Mouse (Mus musculus) intestine, postnatal 0 days (tissue): ENCODE data around the gene Sik3. TPM values are rescaled to one million over a fixed set of nuclear protein-coding genes. Genes with fewer than 3 reads are reported as not detected.

Experiments
- ATAC-seq: fragments of 200-750 bp; cut with Nextera tagmentation; 2 replicates; pipeline ENCODE4 v1.8.0; 2017; ENCODE audit warnings: mild to moderate bottlenecking, moderate TSS enrichment, moderate library complexity
- H3K27ac ChIP-seq: fragments of 300-500 bp; sonication (generic); 2 replicates; pipeline ENCODE4 v1.5.1; 2014; ENCODE audit warnings: mild to moderate bottlenecking, low read depth, low read length, moderate library complexity
- H3K27me3 ChIP-seq: fragments of 300-500 bp; sonication (generic); replicated peaks from 2 replicates; pipeline ENCODE4 v1.6.1; 2014; ENCODE audit warnings: low read length, mixed read lengths; ENCODE audit not compliant: control insufficient read depth, insufficient read depth
- H3K36me3 ChIP-seq: fragments of 300-500 bp; sonication (generic); 2 replicates; pipeline ENCODE4 v1.6.1; 2014; ENCODE audit warnings: mild to moderate bottlenecking, moderate library complexity; ENCODE audit not compliant: control insufficient read depth, insufficient read depth
- H3K4me1 ChIP-seq: fragments of 300-500 bp; sonication (generic); replicated peaks from 2 replicates; pipeline ENCODE4 v1.6.1; 2014; ENCODE audit warnings: antibody characterized with exemption, low read length, mixed read lengths; ENCODE audit not compliant: control insufficient read depth, insufficient read depth
- H3K4me2 ChIP-seq: fragments of 300-500 bp; sonication (generic); replicated peaks from 2 replicates; pipeline ENCODE4 v1.6.1; 2014; ENCODE audit warnings: low read depth, mild to moderate bottlenecking, moderate library complexity
- H3K4me3 ChIP-seq: fragments of 300-500 bp; sonication (generic); 2 replicates; pipeline ENCODE4 v1.5.1; 2014; ENCODE audit warnings: low read depth, low read length
- H3K9ac ChIP-seq: fragments of 300-500 bp; sonication (generic); 2 replicates; pipeline ENCODE4 v1.6.1; 2014; ENCODE audit warnings: mild to moderate bottlenecking, low read depth, low read length
- H3K9me3 ChIP-seq: fragments of 300-500 bp; sonication (generic); 2 replicates; pipeline ENCODE4 v1.6.1; 2016; ENCODE audit warnings: mixed run types; ENCODE audit not compliant: control insufficient read depth
- CTCF ChIP-seq: sonication (generic); IDR thresholded peaks from 2 replicates; pipeline ENCODE4 v1.5.1; 2016; ENCODE audit warnings: low read depth, mild to moderate bottlenecking, control low read depth, antibody characterized with exemption, moderate library complexity
- WGBS: fragments of 180-500 bp; shearing (Covaris S2); extraction: QIAGEN DNeasy Blood & Tissue Kit; methylation state at CpG from one replicate; pipeline ENCODE4 v1.1.7; 2014; 5-methylcytosine and 5-hydroxymethylcytosine counted together
- polyA plus RNA-seq: library from polyadenylated mRNA; unstranded; fragments of >200 nt; fragmentation: Nextera tagmentation; extraction: Ambion mirVana; gene quantifications from 2 replicates; pipeline ENCODE4 v1.2.1, GENCODE M21; 2015

Gene Sik3
- polyA plus RNA-seq, 1 experiment from 2014 or later, result 7.4 TPM

DNA sequence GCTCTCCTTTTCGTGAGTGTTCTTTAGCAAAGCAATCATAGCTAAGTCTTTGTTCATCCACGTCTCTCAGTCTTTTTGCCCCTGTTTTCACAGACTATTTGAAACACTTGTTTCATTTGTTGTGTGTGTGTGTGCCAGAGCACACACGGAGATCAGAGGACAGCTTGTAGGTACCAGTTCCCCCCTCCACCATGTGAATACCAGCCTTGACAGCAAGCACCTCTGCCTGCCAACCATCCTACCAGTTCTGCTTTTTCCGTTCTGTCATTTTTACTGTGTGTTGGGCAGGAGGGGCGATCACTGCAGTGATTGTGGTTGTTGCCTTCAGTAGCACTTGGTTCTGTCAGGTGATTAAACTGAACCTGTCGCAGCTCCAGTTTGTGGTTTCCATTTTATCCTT, 132.4 kb downstream of the Sik3 start:
- H3K9me3 ChIP-seq, result no peaks in the 10 kb centered on the region
- no peaks in the 10 kb centered on the region for H3K36me3 ChIP-seq
- H3K4me2 ChIP-seq, result no peak overlapping the region
- 0 out of 2 replicates have a peak, but pooled peaks cover 4% of the 10 kb centered on the region for H3K4me1 ChIP-seq
- no peak overlapping the region for H3K27ac ChIP-seq
- H3K4me3 ChIP-seq, result no peak overlapping the region
- no peaks in the 10 kb centered on the region for H3K27me3 ChIP-seq
- 84% methylated on average over 6 of the region's 6 CpGs for WGBS
- no peak for TF ChIP-seq CTCF
- no peak for ATAC-seq
- H3K9ac ChIP-seq, result no peak overlapping the region

DNA sequence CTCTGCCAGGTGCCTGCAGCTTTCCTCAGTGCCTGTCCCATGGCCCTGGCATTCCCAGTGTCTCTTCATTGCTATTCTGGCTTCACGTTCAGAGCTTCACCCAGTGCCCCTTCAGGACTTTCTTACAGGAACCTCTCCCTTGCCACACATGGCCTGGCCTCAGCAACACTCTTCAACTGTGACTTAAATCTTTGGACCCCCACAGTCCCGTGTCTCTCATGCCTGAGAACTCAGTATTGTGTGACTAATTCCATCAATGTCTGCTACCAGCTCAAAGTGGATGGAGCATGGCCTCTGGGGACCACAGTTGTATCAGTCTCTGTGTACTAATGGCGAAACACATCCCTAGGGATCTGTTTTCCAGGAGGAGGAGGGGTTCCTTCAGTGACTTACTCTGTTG, 133.8 kb downstream of the Sik3 start:
- Histone ChIP-seq H3K36me3 (no peaks in the 10 kb centered on the region), H3K9me3 (no peaks in the 10 kb centered on the region), H3K4me3 (no peak overlapping the region), H3K9ac (no peak overlapping the region), H3K27ac (no peak overlapping the region), H3K4me2 (no peak overlapping the region), H3K27me3 (no peaks in the 10 kb centered on the region), H3K4me1 (peaks cover 15% of the 10 kb centered on the region)
- 74% methylated on average over 3 of the region's 3 CpGs for WGBS
- ATAC-seq, result no peak
- no peak for TF ChIP-seq CTCF

DNA sequence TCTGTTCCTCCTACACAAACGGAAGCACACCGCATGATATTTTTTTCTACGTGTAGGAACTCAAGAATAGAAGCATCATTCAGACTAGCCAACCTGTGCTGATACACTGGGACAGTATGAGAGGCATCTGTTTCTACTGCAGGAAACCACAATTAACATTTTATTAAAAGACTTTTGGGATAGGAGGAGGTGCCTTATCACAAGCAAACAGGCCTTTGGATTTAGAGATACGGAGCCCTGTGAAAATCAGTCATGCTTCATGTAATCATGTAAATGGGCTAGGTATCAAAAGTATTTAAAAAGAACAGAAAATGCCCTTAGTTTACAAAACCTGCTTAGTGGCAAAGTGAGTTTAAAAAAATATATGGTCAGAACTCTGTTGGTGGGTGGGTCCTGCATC, 136.1 kb downstream of the Sik3 start:
- Histone ChIP-seq H3K9me3 (no peaks in the 10 kb centered on the region), H3K9ac (no peak overlapping the region), H3K27ac (no peak overlapping the region; the same call in 1 of the 2 replicates), H3K4me2 (no peak overlapping the region), H3K4me3 (no peak overlapping the region), H3K4me1 (peaks cover 15% of the 10 kb centered on the region), H3K36me3 (no peaks in the 10 kb centered on the region), H3K27me3 (no peaks in the 10 kb centered on the region)
- WGBS, result 90% methylated on average over 4 of the region's 4 CpGs
- TF ChIP-seq CTCF, result no peak
- ATAC-seq, result no peak

DNA sequence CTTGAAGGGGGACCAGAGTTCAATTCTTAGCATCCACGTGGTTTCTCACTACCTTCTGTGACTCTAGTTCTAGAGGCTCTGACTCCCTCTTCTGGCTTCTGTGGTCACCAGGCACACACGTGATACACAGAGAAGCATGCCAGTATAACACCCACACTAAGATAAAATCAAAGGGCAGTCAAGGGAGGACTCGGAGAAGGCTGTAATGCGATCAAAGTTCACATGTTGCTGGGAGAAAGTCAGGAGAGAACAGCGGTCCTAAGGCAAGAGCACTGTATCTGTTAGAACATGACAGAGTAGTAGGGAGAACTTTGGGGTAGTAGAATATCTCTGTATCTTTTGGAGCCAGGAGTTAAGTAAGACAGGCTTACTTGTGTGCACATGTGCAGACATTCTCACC, 136.8 kb downstream of the Sik3 start:
- no peak overlapping the region for H3K4me2 ChIP-seq
- no peak overlapping the region for H3K4me3 ChIP-seq
- no peak overlapping the region; the same call in 1 of the 2 replicates for H3K27ac ChIP-seq
- 34% methylated on average over 5 of the region's 5 CpGs for WGBS
- peak; percentile 86 for ATAC-seq
- H3K4me1 ChIP-seq, result peaks cover 15% of the 10 kb centered on the region
- peak; percentile 70 for TF ChIP-seq CTCF
- no peaks in the 10 kb centered on the region for H3K36me3 ChIP-seq
- no peaks in the 10 kb centered on the region for H3K9me3 ChIP-seq
- H3K9ac ChIP-seq, result no peak overlapping the region
- H3K27me3 ChIP-seq, result no peaks in the 10 kb centered on the region

DNA sequence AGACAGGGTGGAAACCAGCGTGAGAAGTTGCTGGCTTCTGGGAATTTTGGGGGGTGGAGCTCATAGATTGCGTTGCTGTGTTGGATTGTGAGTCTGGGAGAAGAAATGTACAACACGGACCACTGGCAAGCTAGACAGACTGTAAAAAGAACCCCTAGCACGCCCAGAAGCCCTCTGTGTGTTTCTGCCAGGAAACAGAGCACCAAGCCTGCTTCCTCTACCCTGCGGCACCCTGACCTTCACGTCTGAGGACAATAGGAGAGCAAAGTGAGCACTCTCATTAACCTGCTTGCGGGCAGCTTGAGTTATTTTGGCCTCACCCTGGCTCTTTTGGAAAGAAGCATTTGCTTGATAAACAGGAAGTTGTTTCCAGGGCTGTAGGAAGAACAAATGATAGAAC, 137.5 kb downstream of the Sik3 start:
- no peaks in the 10 kb centered on the region for H3K9me3 ChIP-seq

DNA sequence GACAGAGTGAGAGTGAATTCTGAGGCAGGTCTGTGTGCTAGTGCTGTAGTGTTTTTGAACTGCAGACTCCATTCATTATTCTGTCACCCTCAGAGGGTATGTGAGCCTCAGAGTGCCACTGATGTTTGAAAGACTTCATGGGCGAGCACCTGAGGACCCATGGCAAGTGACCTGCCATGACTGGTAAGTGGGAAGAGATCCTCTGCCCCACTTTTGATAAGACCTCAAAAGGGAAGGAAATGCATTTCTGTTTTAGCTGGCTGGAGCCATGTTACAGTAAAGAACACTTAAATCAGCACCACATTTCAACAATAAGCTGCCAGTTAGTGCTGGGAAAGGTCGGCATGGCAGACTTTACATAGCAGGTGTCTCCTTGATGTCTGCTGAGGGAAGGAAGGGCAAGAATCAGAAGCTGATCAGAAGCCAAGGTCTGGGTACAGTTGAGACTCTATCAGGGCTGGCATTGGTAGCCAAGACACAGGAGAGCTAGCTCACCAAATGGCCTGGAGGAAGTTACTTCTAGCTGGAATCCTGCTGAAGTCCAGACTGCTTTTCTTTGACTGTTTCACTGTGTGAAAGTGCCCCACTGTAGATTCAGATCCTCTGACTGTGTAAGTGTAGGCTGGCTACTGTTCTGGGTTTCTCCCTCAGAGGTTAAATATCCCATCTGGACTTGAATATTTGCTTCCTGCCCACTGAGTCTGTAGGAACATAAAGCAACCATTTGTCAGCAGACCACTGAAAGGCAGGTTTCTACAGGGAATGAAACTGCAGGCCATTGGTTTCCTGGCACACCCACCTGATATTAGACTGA, 138.5 kb downstream of the Sik3 start:
- ATAC-seq, result no peak
- Histone ChIP-seq H3K36me3 (no peaks in the 10 kb centered on the region), H3K27me3 (no peaks in the 10 kb centered on the region), H3K4me2 (no peak overlapping the region), H3K9ac (no peak overlapping the region), H3K4me1 (peaks cover 15% of the 10 kb centered on the region), H3K4me3 (no peak overlapping the region), H3K9me3 (no peaks in the 10 kb centered on the region), H3K27ac (peak overlapping the region; percentile 57; the same call in 1 of the 2 replicates)
- WGBS, result 61% methylated on average over 2 of the region's 2 CpGs
- TF ChIP-seq CTCF, result no peak

More for the DNA sequence above, 137.5 kb downstream of the Sik3 start:
- H3K4me2 ChIP-seq, result no peak overlapping the region
- no peak overlapping the region for H3K4me3 ChIP-seq
- H3K4me1 ChIP-seq, result peaks cover 15% of the 10 kb centered on the region
- peak overlapping the region; percentile 57; the same call in 1 of the 2 replicates for H3K27ac ChIP-seq
- 58% methylated on average over 7 of the region's 7 CpGs for WGBS
- TF ChIP-seq CTCF, result no peak
- no peak for ATAC-seq
- H3K9ac ChIP-seq, result no peak overlapping the region
- no peaks in the 10 kb centered on the region for H3K27me3 ChIP-seq
- no peaks in the 10 kb centered on the region for H3K36me3 ChIP-seq
